ENCODE assay signal across 8 mouse cellular contexts in the genomic region with DNA sequence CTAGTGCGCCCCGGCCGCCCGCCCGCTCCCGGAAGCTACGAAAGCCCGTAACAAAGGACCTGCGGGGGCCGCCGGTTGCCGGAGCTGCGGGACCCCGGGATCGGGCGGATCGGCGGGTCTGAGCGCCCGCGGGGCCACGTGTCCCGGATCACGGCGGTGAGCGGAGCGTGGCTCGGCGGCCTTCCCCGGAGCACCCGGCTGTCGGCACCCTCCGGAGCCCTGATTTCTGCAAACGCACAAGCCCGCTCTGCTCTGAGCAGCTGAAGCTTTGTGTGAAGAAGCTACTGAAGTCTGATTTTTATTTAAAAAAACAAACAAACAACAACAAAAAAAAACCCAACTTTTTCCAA. TPM values are rescaled to one million over a fixed set of nuclear protein-coding genes. Genes with fewer than 3 reads are reported as not detected.
A peak's percentile ranks its signal among the peaks of the same experiment; 100 is the strongest.
DNase-seq lines count a peak whose midpoint lies in the region; ATAC-seq and TF ChIP-seq lines count a peak whose summit lies in the region.

No protein-coding gene starts in this region.

- intact Hi-C loops in heart, postnatal 25 days (cut with DNase I), result loop anchor here (5.0 kb wide), 2 partner anchors 399 to 1981 kb away; a partner anchor contains a TSS
- intact Hi-C loops in left cerebral cortex, postnatal 4 days (cut with DNase I), result no loop called here

- H3K9me3 ChIP-seq in heart, embryonic 15.5 days (replicated peaks), result no peaks in the 10 kb centered on the region
- H3K9me3 ChIP-seq in hindbrain, embryonic 12.5 days (replicated peaks), result no peaks in the 10 kb centered on the region
- no peaks in the 10 kb centered on the region for H3K9me3 ChIP-seq in midbrain, embryonic 11.5 days (ENCODE audit: control insufficient read depth, low read length)

- POLR2A ChIA-PET in Patski (lab: Charles Lee), result interaction anchor here (1.3 kb wide), 1 partner anchor 9 kb away, joined by 4 read pairs; no protein-coding TSS in a partner anchor

- H3K4me2 ChIP-seq in heart, embryonic 15.5 days, result peak overlapping the region; percentile 87
- H3K4me2 ChIP-seq in hindbrain, embryonic 12.5 days (replicated peaks), result peak overlapping the region; percentile 72
- peak overlapping the region; percentile 79 for H3K4me2 ChIP-seq in midbrain, embryonic 11.5 days

- peak; percentile 21 for ATAC-seq in heart, embryonic 15.5 days (replicated peaks; ENCODE audit: insufficient number of reproducible peaks, insufficient read depth, low FRiP score, low read depth)
- peak; percentile 36 for ATAC-seq in Patski
- no peak for ATAC-seq in hindbrain, embryonic 12.5 days (ENCODE audit: low FRiP score)
- no peak for ATAC-seq in midbrain, embryonic 11.5 days (ENCODE audit: low FRiP score)

- no peak for TF ChIP-seq CTCF in Patski (IDR thresholded peaks at IDR 0.05)

- no peak for DNase-seq in heart, postnatal 25 days (ENCODE audit: low spot score)
- DNase-seq in Patski (ENCODE audit: low read depth, low spot score), result no peak
- DNase-seq in midbrain, embryonic 11.5 days (ENCODE audit: low spot score, missing footprints), result no peak
- no peak for DNase-seq in left cerebral cortex, postnatal 4 days
- DNase-seq in right cerebral cortex, adult 18-20 months, result no peak
- no peak for DNase-seq in embryo, embryonic 9.5 days (ENCODE audit: extremely low spot score)

- peak overlapping the region; percentile 97 for H3K4me3 ChIP-seq in heart, embryonic 15.5 days
- H3K4me3 ChIP-seq in hindbrain, embryonic 12.5 days, result peak overlapping the region; percentile 80
- peak overlapping the region; percentile 64 for H3K4me3 ChIP-seq in midbrain, embryonic 11.5 days (ENCODE audit: low read depth, low read length)

- under 1% methylated on average over 35 of the region's 35 CpGs for WGBS in heart, embryonic 15.5 days
- 1% methylated on average over 35 of the region's 35 CpGs for WGBS in hindbrain, embryonic 12.5 days
- under 1% methylated on average over 35 of the region's 35 CpGs for WGBS in midbrain, embryonic 11.5 days

- CTCF ChIA-PET in Patski (lab: Charles Lee), result interaction anchor here (0.6 to 2.3 kb wide), 6 partner anchors 9 to 1467 kb away, joined by 3 to 10 read pairs (median 4); no protein-coding TSS in a partner anchor

- no peaks in the 10 kb centered on the region for H3K27me3 ChIP-seq in heart, embryonic 15.5 days
- H3K27me3 ChIP-seq in Patski, result no peaks in the 10 kb centered on the region
- H3K27me3 ChIP-seq in hindbrain, embryonic 12.5 days, result no peaks in the 10 kb centered on the region
- H3K27me3 ChIP-seq in midbrain, embryonic 11.5 days (ENCODE audit: control insufficient read depth, insufficient read depth, low read length), result no peaks in the 10 kb centered on the region

- peaks cover 11% of the 10 kb centered on the region; the same call in 1 of the 2 replicates for H3K36me3 ChIP-seq in heart, embryonic 15.5 days
- peaks cover 15% of the 10 kb centered on the region; the same call in 1 of the 2 replicates for H3K36me3 ChIP-seq in hindbrain, embryonic 12.5 days
- no peaks in the 10 kb centered on the region for H3K36me3 ChIP-seq in midbrain, embryonic 11.5 days (ENCODE audit: control insufficient read depth, insufficient read depth, low read length)

- peak overlapping the region; percentile 91 for H3K9ac ChIP-seq in heart, embryonic 15.5 days
- H3K9ac ChIP-seq in hindbrain, embryonic 12.5 days, result peak overlapping the region; percentile 88
- peak overlapping the region; percentile 95 for H3K9ac ChIP-seq in midbrain, embryonic 11.5 days (ENCODE audit: low read length)

- in situ Hi-C loops in Patski (cut with MboI; ENCODE audit: low pct_unique_long_range_greater_than_20kb), result no loop called here

- peak overlapping the region; percentile 84 for H3K27ac ChIP-seq in heart, embryonic 15.5 days
- H3K27ac ChIP-seq in hindbrain, embryonic 12.5 days, result peak overlapping the region; percentile 90
- peak overlapping the region; percentile 75; the same call in 1 of the 2 replicates for H3K27ac ChIP-seq in midbrain, embryonic 11.5 days (ENCODE audit: low read depth, low read length)

- peaks cover 43% of the 10 kb centered on the region for H3K4me1 ChIP-seq in heart, embryonic 15.5 days (replicated peaks)
- H3K4me1 ChIP-seq in hindbrain, embryonic 12.5 days, result peaks cover 38% of the 10 kb centered on the region
- H3K4me1 ChIP-seq in midbrain, embryonic 11.5 days (ENCODE audit: control insufficient read depth, insufficient read depth, low read length), result peaks cover 14% of the 10 kb centered on the region

RNA-seq across cellular contexts. Expression of a gene that starts 0.3 kb away (rescaled TPM):
- polyA plus RNA-seq in heart, embryonic 15.5 days (2015; fragmentation: Nextera tagmentation; extraction: Ambion mirVana), result 10.9 and 14.1 TPM in 2 replicates
- total RNA-seq in heart, postnatal 25 days (2021), result 1 to 10 TPM; 8.8 to 9.7 TPM
- 19.5 TPM for polyA plus RNA-seq in Patski (2021)
- polyA plus RNA-seq in hindbrain, embryonic 12.5 days (2016; fragmentation: Nextera tagmentation; extraction: Ambion mirVana), result 28.0 and 31.0 TPM in 2 replicates
- 20.7 and 24.1 TPM in 2 replicates for polyA plus RNA-seq in midbrain, embryonic 11.5 days (2014; fragmentation: Nextera tagmentation; extraction: Ambion mirVana)
- total RNA-seq in left cerebral cortex, postnatal 4 days (2021), result 10 to 100 TPM; 30.2 to 30.3 TPM

RNA-seq across cellular contexts. Expression of a gene that starts 0.6 kb away (rescaled TPM):
- polyA plus RNA-seq in heart, embryonic 15.5 days (2015; fragmentation: Nextera tagmentation; extraction: Ambion mirVana), result 4.0 and 6.7 TPM in 2 replicates
- total RNA-seq in heart, postnatal 25 days (2021), result 1 to 10 TPM; 4.9 TPM
- polyA plus RNA-seq in Patski (2021), result 21.0 TPM
- 13.5 and 13.7 TPM in 2 replicates for polyA plus RNA-seq in hindbrain, embryonic 12.5 days (2016; fragmentation: Nextera tagmentation; extraction: Ambion mirVana)
- 8.7 and 9.7 TPM in 2 replicates for polyA plus RNA-seq in midbrain, embryonic 11.5 days (2014; fragmentation: Nextera tagmentation; extraction: Ambion mirVana)
- total RNA-seq in left cerebral cortex, postnatal 4 days (2021), result 10 to 100 TPM; 14.0 to 14.5 TPM

RNA-seq across cellular contexts. Expression of a gene that starts 24.7 kb away (rescaled TPM):
- 0.18 TPM in 1 of 2 replicates, not detected in the other for polyA plus RNA-seq in heart, embryonic 15.5 days (2015; fragmentation: Nextera tagmentation; extraction: Ambion mirVana)
- total RNA-seq in heart, postnatal 25 days (2021), result not detected
- polyA plus RNA-seq in Patski (2021), result 0.06 TPM
- not detected in 2 replicates for polyA plus RNA-seq in hindbrain, embryonic 12.5 days (2016; fragmentation: Nextera tagmentation; extraction: Ambion mirVana)
- not detected in 2 replicates for polyA plus RNA-seq in midbrain, embryonic 11.5 days (2014; fragmentation: Nextera tagmentation; extraction: Ambion mirVana)
- total RNA-seq in left cerebral cortex, postnatal 4 days (2021), result not detected

Comparison
In these comparisons a context has a peak if more than half of its experiments do, and no peak if none do; other contexts are left out.
1. ATAC-seq: peak in heart, embryonic 15.5 days (single experiment) and Patski (single experiment); none in hindbrain, embryonic 12.5 days (single experiment) and midbrain, embryonic 11.5 days (single experiment).
2. Peak in every context shown above with its lines, with median percentiles within 50 percentile points of each other: H3K27ac ChIP-seq, H3K4me2 ChIP-seq, H3K4me3 ChIP-seq and H3K9ac ChIP-seq.